Mouse (Mus musculus) neural tube, embryonic 15.5 days (tissue): Measurements from ENCODE around the gene Tdgf1. TPM values are rescaled to one million over a fixed set of nuclear protein-coding genes. Genes with fewer than 3 reads are reported as not detected.

Experiments
- ATAC-seq: fragments of 200-750 bp; cut with Nextera tagmentation; 2 replicates; pipeline ENCODE4 v1.8.0; 2017; ENCODE audit warnings: mild to moderate bottlenecking, moderate TSS enrichment, moderate library complexity; ENCODE audit not compliant: low FRiP score
- H3K27ac ChIP-seq: fragments of 300-500 bp; sonication (generic); replicated peaks from 2 replicates; pipeline ENCODE4 v1.5.1; 2015; ENCODE audit warnings: mild to moderate bottlenecking, inconsistent platforms
- H3K27me3 ChIP-seq: fragments of 300-500 bp; sonication (generic); replicated peaks from 2 replicates; pipeline ENCODE4 v1.6.1; 2015; ENCODE audit warnings: inconsistent platforms
- H3K36me3 ChIP-seq: fragments of 300-500 bp; sonication (generic); 2 replicates; pipeline ENCODE4 v1.6.1; 2015; ENCODE audit warnings: inconsistent platforms
- H3K4me1 ChIP-seq: fragments of 300-500 bp; sonication (generic); 2 replicates; pipeline ENCODE4 v1.6.1; 2015; ENCODE audit warnings: inconsistent platforms
- H3K4me2 ChIP-seq: fragments of 300-500 bp; sonication (generic); 2 replicates; pipeline ENCODE4 v1.6.1; 2015; ENCODE audit warnings: inconsistent platforms, mild to moderate bottlenecking, moderate library complexity
- H3K4me3 ChIP-seq: fragments of 300-500 bp; sonication (generic); replicated peaks from 2 replicates; pipeline ENCODE4 v1.5.1; 2015; ENCODE audit warnings: mild to moderate bottlenecking, inconsistent platforms
- H3K9ac ChIP-seq: fragments of 300-500 bp; sonication (generic); replicated peaks from 2 replicates; pipeline ENCODE4 v1.6.1; 2015; ENCODE audit warnings: mild to moderate bottlenecking, inconsistent platforms
- H3K9me3 ChIP-seq: fragments of 300-500 bp; sonication (generic); replicated peaks from 2 replicates; pipeline ENCODE4 v1.6.1; 2016; ENCODE audit warnings: inconsistent platforms
- WGBS: fragments of 180-500 bp; shearing (Covaris S2); methylation state at CpG from one replicate; pipeline ENCODE4 v1.1.7; 2015; ENCODE audit warnings: mixed read lengths; 5-methylcytosine and 5-hydroxymethylcytosine counted together
- polyA plus RNA-seq: library from polyadenylated mRNA; unstranded; fragments of >200 nt; fragmentation: Nextera tagmentation; extraction: Ambion mirVana; gene quantifications from 2 replicates; pipeline ENCODE4 v1.2.1, GENCODE M21; 2015

Tdgf1 gene
- polyA plus RNA-seq, 1 experiment from 2014 or later = 0.28 TPM

GRCm38 (mm10) chr9:110907201-110907837 lies 38.6 kb downstream of the Tdgf1 start:
- no peak overlapping the region for H3K4me2 ChIP-seq
- no peak overlapping the region for H3K4me3 ChIP-seq
- no peak for ATAC-seq
- H3K4me1 ChIP-seq = no peaks in the 10 kb centered on the region
- no peaks in the 10 kb centered on the region for H3K27me3 ChIP-seq
- no peaks in the 10 kb centered on the region for H3K9me3 ChIP-seq
- no peak overlapping the region for H3K9ac ChIP-seq
- H3K27ac ChIP-seq = no peak overlapping the region
- H3K36me3 ChIP-seq = no peaks in the 10 kb centered on the region
- 92% methylated on average over 11 of the region's 11 CpGs for WGBS

GRCm38 (mm10) chr9:110902271-110902670 lies 43.7 kb downstream of the Tdgf1 start:
- no peaks in the 10 kb centered on the region for H3K4me1 ChIP-seq
- no peak overlapping the region for H3K9ac ChIP-seq
- H3K36me3 ChIP-seq = no peaks in the 10 kb centered on the region
- H3K4me3 ChIP-seq = no peak overlapping the region
- 88% methylated on average over 4 of the region's 4 CpGs for WGBS
- no peaks in the 10 kb centered on the region for H3K27me3 ChIP-seq
- ATAC-seq = no peak
- H3K27ac ChIP-seq = no peak overlapping the region
- no peak overlapping the region for H3K4me2 ChIP-seq
- H3K9me3 ChIP-seq = no peaks in the 10 kb centered on the region

- 90% methylated on average over 6 of the region's 6 CpGs for WGBS
- ATAC-seq = no peak
These were observed 44.8 kb downstream of the Tdgf1 start for GRCm38 (mm10) chr9:110901204-110901603.

GRCm38 (mm10) chr9:110899451-110900008 lies 46.4 kb downstream of the Tdgf1 start:
- Histone ChIP-seq H3K4me1 (peaks cover 12% of the 10 kb centered on the region), H3K36me3 (no peaks in the 10 kb centered on the region), H3K27me3 (no peaks in the 10 kb centered on the region), H3K27ac (no peak overlapping the region), H3K4me3 (no peak overlapping the region), H3K9me3 (no peaks in the 10 kb centered on the region), H3K9ac (no peak overlapping the region), H3K4me2 (no peak overlapping the region)
- WGBS = 50% methylated on average over 10 of the region's 10 CpGs
- no peak for ATAC-seq

More at GRCm38 (mm10) chr9:110901204-110901603, 44.8 kb downstream of the Tdgf1 start:
- Histone ChIP-seq H3K4me1 (peaks cover 5% of the 10 kb centered on the region), H3K9me3 (no peaks in the 10 kb centered on the region), H3K9ac (no peak overlapping the region), H3K36me3 (no peaks in the 10 kb centered on the region), H3K27me3 (no peaks in the 10 kb centered on the region), H3K4me2 (no peak overlapping the region), H3K4me3 (no peak overlapping the region), H3K27ac (no peak overlapping the region)

- no peaks in the 10 kb centered on the region for H3K9me3 ChIP-seq
- ATAC-seq = peak; percentile 71
- no peak overlapping the region for H3K4me3 ChIP-seq
- no peaks in the 10 kb centered on the region for H3K27me3 ChIP-seq
- 15% methylated on average over 6 of the region's 6 CpGs for WGBS
- H3K9ac ChIP-seq = no peak overlapping the region
- peaks cover 12% of the 10 kb centered on the region for H3K4me1 ChIP-seq
- H3K36me3 ChIP-seq = no peaks in the 10 kb centered on the region
- H3K4me2 ChIP-seq = peak overlapping the region; percentile 39
- H3K27ac ChIP-seq = no peak overlapping the region
These were observed 49.4 kb downstream of the Tdgf1 start for GRCm38 (mm10) chr9:110896595-110896994.

GRCm38 (mm10) chr9:110895994-110896393 lies 50.0 kb downstream of the Tdgf1 start:
- 10% methylated on average over 7 of the region's 7 CpGs for WGBS

GRCm38 (mm10) chr9:110895507-110895906 lies 50.5 kb downstream of the Tdgf1 start:
- WGBS = 48% methylated on average over 5 of the region's 5 CpGs
- Histone ChIP-seq H3K27me3 (no peaks in the 10 kb centered on the region), H3K4me3 (no peak overlapping the region), H3K36me3 (no peaks in the 10 kb centered on the region), H3K9ac (no peak overlapping the region), H3K4me2 (peak overlapping the region; percentile 39; the same call in 1 of the 2 replicates), H3K9me3 (no peaks in the 10 kb centered on the region), H3K4me1 (peaks cover 12% of the 10 kb centered on the region), H3K27ac (no peak overlapping the region)
- no peak for ATAC-seq

More at GRCm38 (mm10) chr9:110895994-110896393, 50.0 kb downstream of the Tdgf1 start:
- Histone ChIP-seq H3K4me1 (peaks cover 12% of the 10 kb centered on the region), H3K27me3 (no peaks in the 10 kb centered on the region), H3K4me3 (no peak overlapping the region), H3K36me3 (no peaks in the 10 kb centered on the region), H3K9me3 (no peaks in the 10 kb centered on the region), H3K4me2 (peak overlapping the region; percentile 39), H3K27ac (no peak overlapping the region), H3K9ac (no peak overlapping the region)
- peak; percentile 68; the same call in 1 of the 2 replicates for ATAC-seq

GRCm38 (mm10) chr9:110893429-110893828 lies 52.5 kb downstream of the Tdgf1 start:
- Histone ChIP-seq H3K27ac (no peak overlapping the region), H3K36me3 (no peaks in the 10 kb centered on the region), H3K9me3 (no peaks in the 10 kb centered on the region), H3K9ac (no peak overlapping the region), H3K4me1 (peaks cover 12% of the 10 kb centered on the region), H3K4me3 (no peak overlapping the region), H3K27me3 (no peaks in the 10 kb centered on the region), H3K4me2 (no peak overlapping the region)
- ATAC-seq = no peak
- WGBS = 71% methylated on average over 10 of the region's 10 CpGs

- H3K36me3 ChIP-seq = no peaks in the 10 kb centered on the region
- H3K4me1 ChIP-seq = peaks cover 12% of the 10 kb centered on the region
- no peaks in the 10 kb centered on the region for H3K27me3 ChIP-seq
- H3K4me3 ChIP-seq = no peak overlapping the region
- 82% methylated on average over 3 of the region's 3 CpGs for WGBS
- ATAC-seq = no peak
- no peak overlapping the region for H3K4me2 ChIP-seq
- H3K27ac ChIP-seq = no peak overlapping the region
- H3K9ac ChIP-seq = no peak overlapping the region
- no peaks in the 10 kb centered on the region for H3K9me3 ChIP-seq
These were observed 53.4 kb downstream of the Tdgf1 start for GRCm38 (mm10) chr9:110892552-110892951.

GRCm38 (mm10) chr9:110891077-110891828 lies 54.7 kb downstream of the Tdgf1 start:
- WGBS = 77% methylated on average over 12 of the region's 12 CpGs
- Histone ChIP-seq H3K9me3 (no peaks in the 10 kb centered on the region), H3K4me2 (no peak overlapping the region), H3K27me3 (no peaks in the 10 kb centered on the region), H3K36me3 (no peaks in the 10 kb centered on the region), H3K4me3 (no peak overlapping the region), H3K27ac (no peak overlapping the region), H3K9ac (no peak overlapping the region), H3K4me1 (peaks cover 8% of the 10 kb centered on the region)
- ATAC-seq = no peak

GRCm38 (mm10) chr9:110890026-110890783 lies 55.8 kb downstream of the Tdgf1 start:
- H3K4me2 ChIP-seq = no peak overlapping the region
- H3K27ac ChIP-seq = no peak overlapping the region
- no peak for ATAC-seq
- H3K9me3 ChIP-seq = no peaks in the 10 kb centered on the region
- no peaks in the 10 kb centered on the region for H3K4me1 ChIP-seq
- H3K27me3 ChIP-seq = no peaks in the 10 kb centered on the region
- H3K4me3 ChIP-seq = no peak overlapping the region
- H3K36me3 ChIP-seq = no peaks in the 10 kb centered on the region
- 16% methylated on average over 21 of the region's 21 CpGs for WGBS
- no peak overlapping the region for H3K9ac ChIP-seq
